Mouse (Mus musculus) lung, adult 2 months (tissue): Measurements from ENCODE around the gene Vangl1.

Source experiments
- CTCF ChIP-seq: fragments of 200-500 bp; IDR thresholded peaks from 2 replicates; pipeline ENCODE4 v1.5.1; 2011; ENCODE audit warnings: mild to moderate bottlenecking, low read length, control low read depth; ENCODE audit not compliant: insufficient read depth
- POLR2A ChIP-seq: fragments of 200-500 bp; IDR thresholded peaks from 2 replicates; pipeline ENCODE4 v1.6.1; 2011; ENCODE audit warnings: low read depth, mild to moderate bottlenecking, control low read depth, low read length, borderline replicate concordance; ENCODE audit errors: extremely low read depth

DNA sequence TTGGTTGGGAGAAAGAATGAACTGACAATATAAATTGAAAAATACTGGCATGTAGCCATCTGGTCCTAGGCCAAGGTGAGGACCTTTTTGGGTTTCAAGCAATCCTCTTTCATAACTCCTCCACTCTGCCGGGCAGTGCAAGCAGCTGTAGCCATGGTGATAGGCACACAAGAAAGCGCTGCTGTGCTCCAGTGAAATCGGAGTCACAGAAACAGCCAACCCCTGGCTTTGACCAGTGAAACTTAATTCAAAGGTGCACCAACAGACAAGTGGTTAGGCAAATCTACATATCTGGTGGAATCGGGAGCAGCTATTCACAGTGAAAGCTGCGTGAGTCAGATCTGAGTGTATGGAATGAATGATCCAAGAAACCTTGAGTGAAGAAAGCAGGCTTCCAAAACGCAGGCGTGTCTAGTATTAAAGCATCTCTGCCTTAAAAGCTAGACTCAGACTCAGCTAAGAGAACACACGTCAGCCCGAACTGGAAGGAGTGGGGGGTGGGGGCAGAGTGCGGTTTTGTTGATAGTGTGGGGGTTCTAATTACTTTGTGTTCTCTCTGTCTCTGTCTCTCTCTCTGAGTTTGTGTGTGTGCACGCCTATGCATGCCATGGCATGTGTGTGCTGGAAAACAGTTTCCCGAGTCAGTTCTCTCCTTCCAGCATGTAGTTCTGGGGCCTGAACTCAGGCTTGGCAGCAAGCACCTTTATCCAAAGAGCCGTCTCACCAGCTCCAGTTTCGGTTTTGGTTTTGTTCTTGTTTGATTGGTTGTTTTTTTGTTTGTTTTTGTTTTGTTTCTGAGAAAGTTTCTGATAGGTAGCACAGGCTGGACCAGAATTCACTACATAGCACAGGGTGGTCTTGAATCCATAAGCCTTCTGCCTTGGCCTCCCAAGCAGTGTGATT is 44.8 kb downstream of the Vangl1 start:
- TF ChIP-seq CTCF (no peak), POLR2A (no peak)
